Comparison of ENCODE assay signal across 21 mouse cellular contexts in genomic region chr3:83791444-83791843, GRCm38 (mm10). TPM values are rescaled to one million over a fixed set of nuclear protein-coding genes. Genes with fewer than 3 reads are reported as not detected.
DNase-seq lines count a peak whose midpoint lies in the region; ATAC-seq lines count a peak whose summit lies in the region.
"Had no signal": no experiment of that assay in that cellular context is flagged by ENCODE, and none has a peak within 500 bp of the region (broad histone marks: within the 10 kb centered on the region; RNA-seq: fewer than 3 reads in every experiment).

No protein-coding gene starts in this region.

- peak; percentile 27 for DNase-seq in heart, adult 11 months
- no peak for DNase-seq in heart, postnatal 10 days
- DNase-seq in thymus, postnatal 0 days (ENCODE audit: low spot score) = peak; percentile 68
- DNase-seq in thymus, postnatal 10 days (ENCODE audit: low spot score in 2 of 2) = no peak
- no peak for DNase-seq in right cerebral cortex, adult 2 months (ENCODE audit: low spot score in 2 of 2)
- DNase-seq in cerebellum, postnatal 10 days = no peak
- DNase-seq: adrenal gland, postnatal 14 days; cerebellum, adult 11 months; cerebellum, adult 9-10 months; embryo, embryonic 11 days; kidney, adult 8-10 months; layer of hippocampus, adult 9-11 months; liver; lung, adult 2 months; lung, postnatal 10 days; midbrain, embryonic 14.5 days; thymus, postnatal 25 days had no signal

- intact Hi-C loops in heart, postnatal 10 days (cut with DNase I) = no loop called here

- peak; percentile 65 for ATAC-seq in inflammation-experienced regulatory T-cells, adult 6 months
- ATAC-seq: forebrain, embryonic 16.5 days; intestine, embryonic 15.5 days had no signal

RNA-seq across cellular contexts. Expression of gene Sfrp2, which starts 25.3 kb away (rescaled TPM):
- total RNA-seq in heart, postnatal 10 days (2021) = 10 to 100 TPM; 30.0 to 31.8 TPM
- polyA plus RNA-seq in thymus, postnatal 0 days (2015; fragmentation: Nextera tagmentation; extraction: Ambion mirVana) = 3.6 and 6.8 TPM in 2 replicates
- 10 to 100 TPM in 1 of 3 experiments, 1 to 10 TPM in 2; 2.0 to 10.9 (median 7.8) TPM for polyA plus RNA-seq in inflammation-experienced regulatory T-cells, adult 6 months (2017; shearing (Covaris generic))
- total RNA-seq: hematopoietic stem cell, adult 5-6 weeks had no signal

RNA-seq across cellular contexts. Expression of gene Tlr2, which starts 50.1 kb away (rescaled TPM):
- 1 to 10 TPM; 1.4 to 2.2 TPM for total RNA-seq in heart, postnatal 10 days (2021)
- 3.6 and 4.9 TPM in 2 replicates for polyA plus RNA-seq in thymus, postnatal 0 days (2015; fragmentation: Nextera tagmentation; extraction: Ambion mirVana)
- polyA plus RNA-seq in inflammation-experienced regulatory T-cells, adult 6 months (2017; shearing (Covaris generic)) = 1 to 10 TPM; 1.5 to 2.9 (median 2.1) TPM

Comparison
In these comparisons a context has a peak if more than half of its experiments do, and no peak if none do; other contexts are left out.
1. DNase-seq: peak in heart, adult 11 months (single experiment) and thymus, postnatal 0 days (single experiment); none in heart, postnatal 10 days (0 of 2), thymus, postnatal 10 days (0 of 2), right cerebral cortex, adult 2 months (0 of 2) and cerebellum, postnatal 10 days (0 of 2).